Mouse (Mus musculus): ENCODE results near the gene Atg7. TPM values are rescaled to one million over a fixed set of nuclear protein-coding genes. Genes with fewer than 3 reads are reported as not detected.

Gene Atg7
- polyA plus RNA-seq, 1 experiment, result 16.8 TPM

Other genes starting within 250 kb of the Atg7 start
- 3.6 and 3.9 TPM in 2 replicates for gene Hrh1, start 245.2 kb upstream of the Atg7 start, polyA plus RNA-seq (2012; rRNA removed)

Data from large intestine, adult 2 months (tissue).